Mouse (Mus musculus): ENCODE measurements around the gene Hoxb6. TPM values are rescaled to one million over a fixed set of nuclear protein-coding genes. Genes with fewer than 3 reads are reported as not detected.

Hoxb6 gene
- total RNA-seq (2014; fragmentation: Nextera tagmentation), result not detected in 2 replicates
- total RNA-seq (2017), result 0.72 TPM in 1 of 2 replicates, not detected in the other

GRCm38 (mm10) chr11:96291681-96292564, at the start of gene Hoxb6:
Gene Hoxb6 (plus strand): TSS chr11:96292476.
- no peak for ATAC-seq (replicated peaks; ENCODE audit: low FRiP score, low TSS enrichment, poor library complexity, severe bottlenecking)

GRCm38 (mm10) chr11:96250901-96251300, 41.4 kb upstream of the Hoxb6 start:
- ATAC-seq (replicated peaks; ENCODE audit: low FRiP score, low TSS enrichment, poor library complexity, severe bottlenecking), result no peak

GRCm38 (mm10) chr11:96251480-96252031, 40.7 kb upstream of the Hoxb6 start:
- ATAC-seq (replicated peaks; ENCODE audit: low FRiP score, low TSS enrichment, poor library complexity, severe bottlenecking), result no peak

GRCm38 (mm10) chr11:96252541-96253120, 39.6 kb upstream of the Hoxb6 start:
- ATAC-seq (replicated peaks; ENCODE audit: low FRiP score, low TSS enrichment, poor library complexity, severe bottlenecking), result no peak

GRCm38 (mm10) chr11:96254221-96254620, 38.1 kb upstream of the Hoxb6 start:
- ATAC-seq (replicated peaks; ENCODE audit: low FRiP score, low TSS enrichment, poor library complexity, severe bottlenecking), result no peak

GRCm38 (mm10) chr11:96255111-96255995, 36.9 kb upstream of the Hoxb6 start:
- ATAC-seq (replicated peaks; ENCODE audit: low FRiP score, low TSS enrichment, poor library complexity, severe bottlenecking), result no peak

- no peak for ATAC-seq (replicated peaks; ENCODE audit: low FRiP score, low TSS enrichment, poor library complexity, severe bottlenecking)
Observed at GRCm38 (mm10) chr11:96255996-96256445, 36.3 kb upstream of the Hoxb6 start.

GRCm38 (mm10) chr11:96257141-96257540, 35.1 kb upstream of the Hoxb6 start:
- ATAC-seq (replicated peaks; ENCODE audit: low FRiP score, low TSS enrichment, poor library complexity, severe bottlenecking), result no peak

GRCm38 (mm10) chr11:96259038-96259437, 33.2 kb upstream of the Hoxb6 start:
- no peak for ATAC-seq (replicated peaks; ENCODE audit: low FRiP score, low TSS enrichment, poor library complexity, severe bottlenecking)

GRCm38 (mm10) chr11:96259511-96259910, 32.8 kb upstream of the Hoxb6 start:
- no peak for ATAC-seq (replicated peaks; ENCODE audit: low FRiP score, low TSS enrichment, poor library complexity, severe bottlenecking)

GRCm38 (mm10) chr11:96260310-96260970, 31.8 kb upstream of the Hoxb6 start:
- no peak for ATAC-seq (replicated peaks; ENCODE audit: low FRiP score, low TSS enrichment, poor library complexity, severe bottlenecking)

- ATAC-seq (replicated peaks; ENCODE audit: low FRiP score, low TSS enrichment, poor library complexity, severe bottlenecking), result peak; percentile 68
Observed at GRCm38 (mm10) chr11:96261323-96261890, 30.9 kb upstream of the Hoxb6 start.

- ATAC-seq (replicated peaks; ENCODE audit: low FRiP score, low TSS enrichment, poor library complexity, severe bottlenecking), result no peak
Observed at GRCm38 (mm10) chr11:96262262-96262830, 29.9 kb upstream of the Hoxb6 start.

- no peak for ATAC-seq (replicated peaks; ENCODE audit: low FRiP score, low TSS enrichment, poor library complexity, severe bottlenecking)
Observed at GRCm38 (mm10) chr11:96263636-96264389, 28.5 kb upstream of the Hoxb6 start.

- no peak for ATAC-seq (replicated peaks; ENCODE audit: low FRiP score, low TSS enrichment, poor library complexity, severe bottlenecking)
Observed at GRCm38 (mm10) chr11:96264390-96265020, 27.8 kb upstream of the Hoxb6 start.

- ATAC-seq (replicated peaks; ENCODE audit: low FRiP score, low TSS enrichment, poor library complexity, severe bottlenecking), result no peak
Observed at GRCm38 (mm10) chr11:96265954-96266353, 26.3 kb upstream of the Hoxb6 start.

Measured in megakaryocyte-erythroid progenitor cell, adult 5-6 weeks (primary cell).